Mouse (Mus musculus): ENCODE data around the gene Cfap73.
A peak's percentile ranks its signal among the peaks of the same experiment; 100 is the strongest.

The Cfap73 gene

GRCm38 (mm10) chr5:120634131-120634530 lies at the start of gene Cfap73:
Gene Cfap73 (minus strand): TSS chr5:120634235.
- DNase-seq (ENCODE audit: low read depth): no peak

GRCm38 (mm10) chr5:120682982-120683771 lies 49.1 kb upstream of the Cfap73 start:
- no peak for DNase-seq (ENCODE audit: low read depth)

- no peak for DNase-seq (ENCODE audit: low read depth)
Measured at GRCm38 (mm10) chr5:120680918-120681317, 46.9 kb upstream of the Cfap73 start.

- peak; percentile 33 for DNase-seq (ENCODE audit: low read depth)
Measured at GRCm38 (mm10) chr5:120679676-120680555, 45.9 kb upstream of the Cfap73 start.

GRCm38 (mm10) chr5:120677516-120677915 lies 43.5 kb upstream of the Cfap73 start:
- DNase-seq (ENCODE audit: low read depth): no peak

GRCm38 (mm10) chr5:120674229-120675145 lies 40.5 kb upstream of the Cfap73 start:
- no peak for DNase-seq (ENCODE audit: low read depth)

GRCm38 (mm10) chr5:120673626-120674025 lies 39.6 kb upstream of the Cfap73 start:
- DNase-seq (ENCODE audit: low read depth): no peak

GRCm38 (mm10) chr5:120671865-120672264 lies 37.8 kb upstream of the Cfap73 start:
- no peak for DNase-seq (ENCODE audit: low read depth)

GRCm38 (mm10) chr5:120670132-120670531 lies 36.1 kb upstream of the Cfap73 start:
- no peak for DNase-seq (ENCODE audit: low read depth)

- DNase-seq (ENCODE audit: low read depth): no peak
Measured at GRCm38 (mm10) chr5:120668761-120669160, 34.7 kb upstream of the Cfap73 start.

GRCm38 (mm10) chr5:120664888-120665287 lies 30.9 kb upstream of the Cfap73 start:
- no peak for DNase-seq (ENCODE audit: low read depth)

- DNase-seq (ENCODE audit: low read depth): no peak
Measured at GRCm38 (mm10) chr5:120660816-120661215, 26.8 kb upstream of the Cfap73 start.

GRCm38 (mm10) chr5:120656281-120656751 lies 22.3 kb upstream of the Cfap73 start:
- DNase-seq (ENCODE audit: low read depth): no peak

GRCm38 (mm10) chr5:120653873-120654272 lies 19.8 kb upstream of the Cfap73 start:
- no peak for DNase-seq (ENCODE audit: low read depth)

GRCm38 (mm10) chr5:120652915-120653701 lies 19.1 kb upstream of the Cfap73 start:
- no peak for DNase-seq (ENCODE audit: low read depth)

GRCm38 (mm10) chr5:120651230-120651629 lies 17.2 kb upstream of the Cfap73 start:
- no peak for DNase-seq (ENCODE audit: low read depth)

- no peak for DNase-seq (ENCODE audit: low read depth)
Measured at GRCm38 (mm10) chr5:120649938-120650337, 15.9 kb upstream of the Cfap73 start.

- DNase-seq (ENCODE audit: low read depth): no peak
Measured at GRCm38 (mm10) chr5:120649374-120649933, 15.4 kb upstream of the Cfap73 start.

- peak; percentile 69 for DNase-seq (ENCODE audit: low read depth)
Measured at GRCm38 (mm10) chr5:120648569-120649373, 14.7 kb upstream of the Cfap73 start, which contains the start of gene Rasal1. Gene Rasal1 (plus strand): TSS chr5:120648812.
